8 mouse cellular contexts compared by ENCODE assay signal in genomic region chr8:102783821-102784591, GRCm38 (mm10). TPM values are rescaled to one million over a fixed set of nuclear protein-coding genes. Genes with fewer than 3 reads are reported as not detected.
DNase-seq lines count a peak whose midpoint lies in the region; ATAC-seq and TF ChIP-seq lines count a peak whose summit lies in the region.

No protein-coding gene starts in this region.

- peak overlapping the region; percentile 78 for H3K4me2 ChIP-seq in forebrain, embryonic 11.5 days (ENCODE audit: low read depth, low read length, severe bottlenecking)

- ATAC-seq in forebrain, embryonic 11.5 days (replicated peaks; ENCODE audit: low FRiP score) = peak; percentile 45

- H3K27me3 ChIP-seq in forebrain, embryonic 11.5 days (ENCODE audit: control insufficient read depth, insufficient read depth, low read length) = no peaks in the 10 kb centered on the region; the same call in 1 of the 2 replicates

- H3K27ac ChIP-seq in forebrain, embryonic 11.5 days (ENCODE audit: low read depth, low read length) = peak overlapping the region; percentile 80
- peak overlapping the region; percentile 93 for H3K27ac ChIP-seq in left cerebral cortex, adult 2 months

- H3K4me3 ChIP-seq in forebrain, embryonic 11.5 days (ENCODE audit: low read depth, low read length) = peak overlapping the region; percentile 68
- H3K4me3 ChIP-seq in left cerebral cortex, adult 2 months = peak overlapping the region; percentile 83

- peak; percentile 21 to 31 for DNase-seq in urinary bladder, adult 18-20 months (ENCODE audit: low spot score in 2 of 2)
- DNase-seq in urinary bladder, adult 2 months (ENCODE audit: low spot score) = no peak
- DNase-seq in forebrain, embryonic 11.5 days (ENCODE audit: low spot score) = peak; percentile 82
- DNase-seq in heart, postnatal 14 days = peak; percentile 37 to 40
- DNase-seq in left cerebral cortex, adult 2 months (ENCODE audit: extremely low spot score in 1 of 2, low spot score in 2 of 2) = peak; percentile 43 to 62
- peak; percentile 19 for DNase-seq in lung, postnatal 25 days (ENCODE audit: low spot score)
- peak; percentile 69 for DNase-seq in right cerebral cortex, postnatal 25 days
- no peak for DNase-seq in spleen, postnatal 10 days (ENCODE audit: low spot score in 2 of 2)

- peak overlapping the region; percentile 89 for H3K9ac ChIP-seq in forebrain, embryonic 11.5 days (ENCODE audit: low read length)

- no peaks in the 10 kb centered on the region for H3K9me3 ChIP-seq in forebrain, embryonic 11.5 days (ENCODE audit: control insufficient read depth, low read length)

- TF ChIP-seq CTCF in left cerebral cortex, adult 2 months (IDR thresholded peaks at IDR 0.05) = no peak; the same call in 1 of the 2 replicates

- H3K4me1 ChIP-seq in forebrain, embryonic 11.5 days (replicated peaks; ENCODE audit: control insufficient read depth, insufficient read depth, low read length) = 0 out of 2 replicates have a peak, but pooled peaks cover 4% of the 10 kb centered on the region

- WGBS in forebrain, embryonic 11.5 days = under 1% methylated on average over 42 of the region's 42 CpGs

- H3K36me3 ChIP-seq in forebrain, embryonic 11.5 days (ENCODE audit: control insufficient read depth, insufficient read depth, low read length) = no peaks in the 10 kb centered on the region

- intact Hi-C loops in heart, postnatal 14 days (cut with DNase I) = loop anchor here (5.0 kb wide), 2 partner anchors 1157 to 1243 kb away; no protein-coding TSS in a partner anchor
- intact Hi-C loops in left cerebral cortex, adult 2 months (cut with DNase I) = loop anchor here (2.0 to 10.0 kb wide), 9 partner anchors 97 to 1929 kb away; no protein-coding TSS in a partner anchor

RNA-seq across cellular contexts. Expression of gene Cdh11, which starts 1.4 kb away (rescaled TPM):
- 22.4 and 25.3 TPM in 2 replicates for polyA plus RNA-seq in urinary bladder, adult 2 months (2012; rRNA removed)
- 74.5 and 83.7 TPM in 2 replicates for polyA plus RNA-seq in forebrain, embryonic 11.5 days (2014; fragmentation: Nextera tagmentation; extraction: Ambion mirVana)
- total RNA-seq in heart, postnatal 14 days (2021) = 10 to 100 TPM; 24.1 to 27.6 TPM
- 10 to 100 TPM; 49.9 to 54.9 TPM for total RNA-seq in left cerebral cortex, adult 2 months (2021)

Comparison
In these comparisons a context has a peak if more than half of its experiments do, and no peak if none do; other contexts are left out.
1. DNase-seq: peak in urinary bladder, adult 18-20 months (2 of 2), forebrain, embryonic 11.5 days (single experiment), heart, postnatal 14 days (2 of 2), left cerebral cortex, adult 2 months (2 of 2), lung, postnatal 25 days (single experiment) and right cerebral cortex, postnatal 25 days (single experiment); none in urinary bladder, adult 2 months (single experiment) and spleen, postnatal 10 days (0 of 2).